10 mouse cellular contexts compared by ENCODE assay signal in genomic region chr12:100988324-100989130, GRCm38 (mm10). TPM values are rescaled to one million over a fixed set of nuclear protein-coding genes. Genes with fewer than 3 reads are reported as not detected.
A peak's percentile ranks its signal among the peaks of the same experiment; 100 is the strongest.
DNase-seq lines count a peak whose midpoint lies in the region; ATAC-seq and TF ChIP-seq lines count a peak whose summit lies in the region.
"Had no signal": no experiment of that assay in that cellular context is flagged by ENCODE, and none has a peak within 500 bp of the region (broad histone marks: within the 10 kb centered on the region; RNA-seq: fewer than 3 reads in every experiment).

No protein-coding gene starts in this region.

- peaks cover 27% of the 10 kb centered on the region for H3K36me3 ChIP-seq in forebrain, embryonic 10.5 days (replicated peaks)
- no peaks in the 10 kb centered on the region for H3K36me3 ChIP-seq in forebrain, embryonic 11.5 days (ENCODE audit: control insufficient read depth, insufficient read depth, low read length)
- no peaks in the 10 kb centered on the region for H3K36me3 ChIP-seq in forebrain, postnatal 0 days (ENCODE audit: insufficient read depth)
- H3K36me3 ChIP-seq in splenic B cell, adult 2 months (ENCODE audit: control insufficient read depth, insufficient read depth, low read length, poor library complexity, severe bottlenecking), result no peaks in the 10 kb centered on the region; the same call in 1 of the 2 replicates
- peaks cover 15% of the 10 kb centered on the region for H3K36me3 ChIP-seq in liver, embryonic 12.5 days
- H3K36me3 ChIP-seq: limb, embryonic 15.5 days had no signal

- peaks cover 72% of the 10 kb centered on the region for H3K4me1 ChIP-seq in forebrain, embryonic 10.5 days
- peaks cover 16% of the 10 kb centered on the region for H3K4me1 ChIP-seq in forebrain, embryonic 11.5 days (replicated peaks; ENCODE audit: control insufficient read depth, insufficient read depth, low read length)
- H3K4me1 ChIP-seq in forebrain, postnatal 0 days (ENCODE audit: insufficient read depth), result peaks cover 30% of the 10 kb centered on the region
- H3K4me1 ChIP-seq in cerebellum, adult 2 months (ENCODE audit: control insufficient read depth, insufficient read depth, low read length), result no peaks in the 10 kb centered on the region
- peaks cover 25% of the 10 kb centered on the region for H3K4me1 ChIP-seq in liver, embryonic 12.5 days

- WGBS in forebrain, embryonic 10.5 days, result 85% methylated on average over 15 of the region's 15 CpGs
- WGBS in forebrain, embryonic 11.5 days, result 79% methylated on average over 15 of the region's 15 CpGs
- 25% methylated on average over 15 of the region's 15 CpGs for WGBS in forebrain, postnatal 0 days
- WGBS in cerebellum, adult 2 months, result 43% methylated on average over 15 of the region's 15 CpGs
- WGBS in liver, embryonic 12.5 days (ENCODE audit: insufficient replicate concordance), result 82% methylated on average over 15 of the region's 15 CpGs

- DNase-seq in forebrain, embryonic 10.5 days (ENCODE audit: extremely low spot score, low spot score), result no peak
- no peak for DNase-seq in forebrain, embryonic 11.5 days (ENCODE audit: low spot score)
- peak; percentile 73 for DNase-seq in forebrain, postnatal 0 days
- DNase-seq in layer of hippocampus, postnatal 36 days, result peak; percentile 75 to 79
- peak; percentile 28 for DNase-seq in splenic B cell, adult 2 months (ENCODE audit: low read depth, low spot score)
- DNase-seq in cerebellum, adult 2 months, result no peak
- DNase-seq in kidney, adult 18-20 months, result no peak
- DNase-seq: heart, postnatal 10 days had no signal

- 0 out of 2 replicates have a peak overlapping the region, but pooled peaks have one; percentile 41 for H3K27ac ChIP-seq in forebrain, embryonic 10.5 days
- H3K27ac ChIP-seq in forebrain, embryonic 11.5 days (ENCODE audit: low read depth, low read length), result no peak overlapping the region
- H3K27ac ChIP-seq in forebrain, postnatal 0 days (ENCODE audit: low read depth, low read length), result peak overlapping the region; percentile 89
- H3K27ac ChIP-seq in cerebellum, adult 2 months (ENCODE audit: insufficient read depth, low read length), result no peak overlapping the region
- no peak overlapping the region for H3K27ac ChIP-seq in liver, embryonic 12.5 days
- H3K27ac ChIP-seq: limb, embryonic 15.5 days had no signal

- TF ChIP-seq CTCF in forebrain, postnatal 0 days (IDR thresholded peaks at IDR 0.05; ENCODE audit: low read depth), result no peak
- TF ChIP-seq CTCF in cerebellum, adult 2 months (IDR thresholded peaks at IDR 0.05; ENCODE audit: borderline replicate concordance, insufficient read depth, low read depth, low read length), result no peak

- H3K27me3 ChIP-seq in forebrain, embryonic 10.5 days (ENCODE audit: poor library complexity, severe bottlenecking), result 0 out of 2 replicates have a peak, but pooled peaks cover 4% of the 10 kb centered on the region
- H3K27me3 ChIP-seq in forebrain, embryonic 11.5 days (ENCODE audit: control insufficient read depth, insufficient read depth, low read length), result no peaks in the 10 kb centered on the region
- H3K27me3 ChIP-seq in forebrain, postnatal 0 days (ENCODE audit: insufficient read depth, low read length), result no peaks in the 10 kb centered on the region
- H3K27me3 ChIP-seq in splenic B cell, adult 2 months (ENCODE audit: control insufficient read depth, insufficient read depth, low read length, poor library complexity, severe bottlenecking), result no peaks in the 10 kb centered on the region
- H3K27me3 ChIP-seq in cerebellum, adult 2 months (ENCODE audit: control insufficient read depth, insufficient read depth, low read length), result no peaks in the 10 kb centered on the region
- H3K27me3 ChIP-seq in liver, embryonic 12.5 days (replicated peaks), result no peaks in the 10 kb centered on the region

- H3K9me3 ChIP-seq in forebrain, embryonic 10.5 days, result no peaks in the 10 kb centered on the region
- H3K9me3 ChIP-seq in forebrain, embryonic 11.5 days (ENCODE audit: control insufficient read depth, low read length), result no peaks in the 10 kb centered on the region
- no peaks in the 10 kb centered on the region for H3K9me3 ChIP-seq in forebrain, postnatal 0 days (ENCODE audit: low read length)
- no peaks in the 10 kb centered on the region for H3K9me3 ChIP-seq in liver, embryonic 12.5 days (replicated peaks)
- H3K9me3 ChIP-seq: limb, embryonic 15.5 days had no signal

- no peak for TF ChIP-seq POLR2A in cerebellum, adult 2 months (IDR thresholded peaks at IDR 0.05; ENCODE audit: borderline replicate concordance, insufficient read depth, low read length)

- H3K4me2 ChIP-seq in forebrain, embryonic 11.5 days (ENCODE audit: low read depth, low read length, severe bottlenecking), result no peak overlapping the region
- peak overlapping the region; percentile 38 for H3K4me2 ChIP-seq in forebrain, postnatal 0 days (ENCODE audit: low read depth)
- H3K4me2 ChIP-seq in liver, embryonic 12.5 days, result no peak overlapping the region
- H3K4me2 ChIP-seq: limb, embryonic 15.5 days had no signal

- ATAC-seq in forebrain, embryonic 11.5 days (replicated peaks; ENCODE audit: low FRiP score), result no peak
- ATAC-seq in forebrain, postnatal 0 days, result peak; percentile 57
- ATAC-seq in liver, embryonic 12.5 days, result no peak

- no peak overlapping the region for H3K4me3 ChIP-seq in forebrain, embryonic 10.5 days
- no peak overlapping the region for H3K4me3 ChIP-seq in forebrain, embryonic 11.5 days (ENCODE audit: low read depth, low read length)
- 0 out of 2 replicates have a peak overlapping the region, but pooled peaks have one; percentile 1 for H3K4me3 ChIP-seq in forebrain, postnatal 0 days (ENCODE audit: low read depth, low read length)
- H3K4me3 ChIP-seq in cerebellum, adult 2 months (replicated peaks; ENCODE audit: insufficient read depth, low read depth, low read length), result no peak overlapping the region
- H3K4me3 ChIP-seq in liver, embryonic 12.5 days, result no peak overlapping the region
- H3K4me3 ChIP-seq: limb, embryonic 15.5 days had no signal

- H3K9ac ChIP-seq in forebrain, embryonic 11.5 days (ENCODE audit: low read length), result no peak overlapping the region
- H3K9ac ChIP-seq in forebrain, postnatal 0 days, result peak overlapping the region; percentile 39; the same call in 1 of the 2 replicates
- H3K9ac ChIP-seq in liver, embryonic 12.5 days, result no peak overlapping the region
- H3K9ac ChIP-seq: limb, embryonic 15.5 days had no signal

RNA-seq across cellular contexts. Expression of gene Ccdc88c, which starts 40.3 kb away (rescaled TPM):
- 19.8 and 22.6 TPM in 2 replicates for polyA plus RNA-seq in forebrain, embryonic 10.5 days (2016; fragmentation: Nextera tagmentation; extraction: Ambion mirVana)
- 22.5 and 27.7 TPM in 2 replicates for polyA plus RNA-seq in forebrain, embryonic 11.5 days (2014; fragmentation: Nextera tagmentation; extraction: Ambion mirVana)
- 31.3 and 31.5 TPM in 2 replicates for total RNA-seq in forebrain, postnatal 0 days (2014; rRNA removed)
- 12.4 and 14.6 TPM in 2 replicates for polyA plus RNA-seq in forebrain, postnatal 0 days (2015; fragmentation: Nextera tagmentation; extraction: Ambion mirVana)
- 10 to 100 TPM; 29.4 to 32.6 TPM for total RNA-seq in layer of hippocampus, postnatal 36 days (2021)
- 9.0 TPM in 2 replicates for polyA plus RNA-seq in cerebellum, adult 2 months (2012; rRNA removed)
- polyA plus RNA-seq in liver, embryonic 12.5 days (2016; fragmentation: Nextera tagmentation; extraction: Ambion mirVana), result 8.4 and 9.6 TPM in 2 replicates

Comparison
In these comparisons a context has a peak if more than half of its experiments do, and no peak if none do; other contexts are left out.
1. DNase-seq: peak in forebrain, postnatal 0 days (single experiment), layer of hippocampus, postnatal 36 days (2 of 2) and splenic B cell, adult 2 months (single experiment); none in forebrain, embryonic 10.5 days (single experiment), forebrain, embryonic 11.5 days (single experiment), cerebellum, adult 2 months (0 of 2) and kidney, adult 18-20 months (single experiment).
2. H3K27ac ChIP-seq: peak in forebrain, embryonic 10.5 days (single experiment) and forebrain, postnatal 0 days (single experiment); none in forebrain, embryonic 11.5 days (single experiment), cerebellum, adult 2 months (single experiment) and liver, embryonic 12.5 days (single experiment).